Mouse (Mus musculus) T-helper 17 cell (primary cell): ENCODE measurements around the gene Sprn.

ENCODE experiments used
- in situ Hi-C, 2 experiments: fragments of 300-600 bp; cut with MboI, MseI; formaldehyde crosslinking; loops; 1 replicate in 1 of 2; 2 replicates in 1 of 2; pipeline ENCODE4 v1.15.1; 2025; ENCODE audit warnings: high pct_unique_total_duplicates in 2 of 2

Sprn gene

DNA sequence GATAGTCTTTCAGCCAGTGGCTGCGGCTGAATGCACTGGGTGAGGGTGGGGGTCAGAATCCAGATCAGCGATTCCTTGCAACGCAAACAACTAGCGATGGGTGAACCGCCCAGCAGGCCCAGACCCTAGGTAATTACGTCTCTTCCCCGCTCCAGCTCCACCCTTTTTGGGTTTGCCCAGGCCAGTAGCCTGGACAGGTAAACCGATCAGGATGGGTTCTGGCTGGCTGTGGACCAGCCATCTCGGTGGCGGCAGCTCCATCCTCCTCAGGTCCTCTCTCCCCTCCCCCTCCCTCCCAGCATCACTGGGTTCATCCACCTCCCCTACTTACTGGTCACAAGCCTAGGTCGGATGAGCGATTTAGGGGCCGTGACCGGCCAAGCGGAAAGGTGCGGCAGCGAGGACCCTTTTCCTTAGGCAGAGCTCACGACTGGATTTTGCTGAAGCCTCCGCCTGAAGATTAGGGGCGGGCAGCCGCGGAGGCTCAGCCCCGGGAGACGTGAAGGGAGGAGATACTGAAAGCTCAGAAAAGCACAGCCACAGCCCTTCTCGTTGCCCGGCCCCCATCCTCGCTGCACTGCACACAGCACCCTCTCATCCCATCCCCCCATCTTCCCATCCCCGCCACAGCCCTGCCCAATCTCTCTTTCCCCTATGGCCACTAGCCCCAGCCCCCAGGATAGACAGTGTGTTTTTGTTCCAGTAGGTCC lies at the start of gene Sprn:
TSS of gene Sprn (minus strand) at position 660 of the 710 bp plus-strand sequence.
- in situ Hi-C loops, result no loop called here

DNA sequence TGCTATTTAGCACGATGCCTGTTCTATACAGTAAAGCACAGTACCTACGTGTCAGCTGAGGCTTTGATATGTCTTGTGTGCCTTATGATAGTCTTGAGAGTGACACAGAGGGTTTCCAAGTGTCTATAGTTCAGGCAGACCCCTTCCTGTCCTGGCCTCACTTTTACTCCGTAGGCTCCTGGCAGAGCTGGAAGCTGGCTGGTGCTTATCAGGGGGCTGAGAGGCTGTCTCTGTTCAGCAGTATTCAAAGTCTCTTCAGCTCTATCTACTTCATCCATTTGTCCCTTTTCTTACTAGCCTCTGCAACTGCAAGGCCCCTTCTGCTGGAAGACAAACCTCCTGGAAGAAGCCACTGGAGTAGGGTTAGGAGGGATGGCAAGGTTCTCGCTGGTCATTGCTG lies 46.4 kb upstream of the Sprn start:
- in situ Hi-C loops, result no loop called here

DNA sequence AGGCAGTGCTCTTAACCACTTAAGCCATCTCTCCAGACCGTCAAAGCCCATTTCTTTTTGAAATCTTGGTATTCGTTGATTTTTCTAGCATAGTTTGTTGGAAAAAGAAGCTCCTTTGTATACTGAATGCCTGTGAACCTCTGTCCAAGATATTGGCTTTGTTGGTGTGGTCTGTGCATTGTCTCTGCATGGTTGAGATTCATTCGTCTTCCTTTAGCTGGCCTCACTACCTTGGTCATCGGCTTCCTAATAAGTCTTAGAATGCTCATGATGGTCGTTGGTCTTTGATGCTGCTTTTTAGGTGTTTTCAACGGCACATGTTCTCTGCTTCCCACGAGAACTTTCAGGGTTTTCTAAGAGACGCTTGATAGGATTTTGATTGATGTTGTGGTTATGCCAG lies 41.3 kb upstream of the Sprn start:
- in situ Hi-C loops, result no loop called here

DNA sequence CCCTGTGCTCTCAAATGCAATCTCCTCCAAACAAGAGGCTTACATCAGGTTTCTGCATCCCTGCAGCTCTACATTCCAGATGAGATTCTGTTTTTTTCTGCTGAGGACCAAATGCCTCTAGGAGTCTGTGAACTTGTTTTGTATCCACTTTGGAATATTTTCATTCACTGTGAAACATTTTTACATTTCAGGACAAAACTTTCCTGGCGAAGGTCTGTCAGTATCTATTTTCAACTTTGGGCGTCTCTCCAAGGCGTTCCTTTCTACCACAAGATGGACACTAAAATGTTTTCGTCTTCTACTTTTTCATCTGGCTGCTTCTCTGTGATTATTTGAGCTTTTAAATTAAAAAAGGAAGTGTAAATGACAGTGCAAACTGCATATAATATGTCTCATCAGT lies 39.4 kb upstream of the Sprn start:
- in situ Hi-C loops, result loop anchor here in 1 of 2 experiments (5.0 kb wide), 1 partner anchor 603 kb away; no protein-coding TSS in a partner anchor

DNA sequence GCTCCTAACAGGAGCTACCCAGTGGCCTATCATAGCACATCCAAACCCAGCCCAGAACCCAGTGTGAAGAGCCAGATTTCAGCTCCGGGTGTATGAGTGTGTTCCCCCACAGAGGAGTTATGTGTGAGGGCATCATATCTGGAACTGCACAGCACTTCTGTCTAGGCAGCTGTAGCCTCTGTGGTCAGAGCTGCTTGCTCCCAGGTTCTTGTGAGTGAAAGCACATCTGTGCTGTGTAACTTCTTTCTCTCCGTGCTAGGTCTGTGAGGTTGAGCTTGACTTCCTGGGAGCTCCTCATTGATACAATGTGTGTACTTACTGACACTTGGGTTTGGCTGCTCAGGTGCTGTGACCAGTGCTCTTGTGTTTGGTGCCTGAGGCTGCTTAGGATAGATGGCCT lies 38.2 kb upstream of the Sprn start:
- in situ Hi-C loops, result loop anchor here in 1 of 2 experiments (5.0 kb wide), 1 partner anchor 604 kb away; no protein-coding TSS in a partner anchor

DNA sequence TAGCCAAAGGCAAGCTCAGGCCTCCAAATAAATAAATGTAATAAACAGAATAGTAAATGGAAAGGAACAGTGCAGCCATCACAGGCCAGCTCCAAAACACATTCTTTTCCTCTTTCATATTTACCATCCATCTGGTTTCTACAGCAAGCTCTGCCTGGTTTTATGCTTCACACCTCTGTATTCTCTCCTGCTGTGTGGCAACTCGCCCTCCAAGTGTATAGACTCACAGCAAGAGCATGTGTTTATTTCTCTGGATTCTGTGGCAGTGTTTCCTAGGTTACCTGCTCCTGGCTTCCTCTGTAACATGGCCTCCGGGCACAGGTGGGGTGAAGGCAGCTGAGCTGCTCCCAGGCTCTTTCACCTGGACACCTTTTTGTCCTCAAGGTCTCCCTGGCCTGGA lies 37.8 kb upstream of the Sprn start:
- in situ Hi-C loops, result loop anchor here in 1 of 2 experiments (5.0 kb wide), 1 partner anchor 605 kb away; no protein-coding TSS in a partner anchor

DNA sequence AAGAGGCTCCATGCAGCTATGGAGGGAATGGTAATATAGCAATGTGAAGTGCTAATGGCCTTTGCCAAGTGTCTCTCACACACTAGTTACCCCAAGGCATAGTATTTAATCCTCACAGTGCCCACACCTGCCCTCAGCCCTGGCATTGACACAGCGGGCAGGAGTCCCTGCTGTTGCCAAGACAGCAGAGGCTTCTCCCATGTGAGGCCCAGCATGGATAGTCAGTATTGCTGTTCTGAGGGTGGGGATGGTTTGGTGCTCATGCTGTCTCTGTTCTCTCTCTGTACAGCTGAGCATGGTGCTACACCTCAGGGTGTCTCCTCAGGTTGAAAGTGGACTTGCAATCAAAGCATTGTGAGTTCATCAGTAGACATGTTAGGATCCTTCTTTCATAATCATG lies 35.8 kb upstream of the Sprn start:
- in situ Hi-C loops, result loop anchor here in 1 of 2 experiments (5.0 kb wide), 1 partner anchor 607 kb away; no protein-coding TSS in a partner anchor

DNA sequence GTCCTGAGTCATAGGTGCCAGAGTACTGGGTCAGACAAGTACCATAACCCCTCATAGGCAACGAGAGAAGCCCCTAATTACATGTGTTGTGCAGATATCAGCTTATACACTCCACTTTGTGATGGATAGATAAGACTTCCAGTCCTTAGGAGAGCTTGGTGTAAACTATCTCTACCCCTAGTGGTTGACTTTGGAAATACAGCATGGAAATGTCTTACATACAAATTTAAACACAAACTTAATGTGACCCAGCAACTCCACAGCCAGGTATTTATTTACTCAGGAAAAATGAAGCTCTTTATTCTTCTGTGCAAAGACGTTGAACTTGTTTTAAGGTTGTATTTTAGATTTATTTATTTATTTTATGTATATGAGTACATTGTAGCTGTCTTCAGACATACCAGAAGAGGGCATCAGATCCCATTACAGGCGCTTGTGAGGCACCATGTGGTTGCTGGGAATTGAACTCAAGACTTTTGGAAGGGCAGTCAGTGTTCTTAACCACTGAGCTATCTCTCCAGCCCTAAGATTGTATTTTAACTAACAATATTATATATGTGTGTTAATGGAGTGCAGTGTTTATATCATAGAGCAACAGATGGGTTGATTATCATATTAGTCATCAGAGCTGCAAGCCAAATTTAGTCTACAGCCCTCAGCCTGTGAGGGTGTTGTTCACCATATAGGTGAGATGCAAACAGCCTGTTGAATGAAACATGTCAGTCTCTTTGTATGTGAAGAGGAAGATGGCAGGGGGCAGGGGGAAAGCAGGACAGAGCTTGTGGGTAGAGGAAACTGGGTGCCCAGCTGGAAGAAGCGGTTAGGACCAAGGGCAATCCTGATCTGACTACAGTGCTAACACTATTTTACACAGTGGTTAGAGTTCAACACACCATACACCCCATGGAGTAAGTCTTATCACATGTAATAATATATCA lies 34.0 kb upstream of the Sprn start:
- in situ Hi-C loops, result no loop called here

DNA sequence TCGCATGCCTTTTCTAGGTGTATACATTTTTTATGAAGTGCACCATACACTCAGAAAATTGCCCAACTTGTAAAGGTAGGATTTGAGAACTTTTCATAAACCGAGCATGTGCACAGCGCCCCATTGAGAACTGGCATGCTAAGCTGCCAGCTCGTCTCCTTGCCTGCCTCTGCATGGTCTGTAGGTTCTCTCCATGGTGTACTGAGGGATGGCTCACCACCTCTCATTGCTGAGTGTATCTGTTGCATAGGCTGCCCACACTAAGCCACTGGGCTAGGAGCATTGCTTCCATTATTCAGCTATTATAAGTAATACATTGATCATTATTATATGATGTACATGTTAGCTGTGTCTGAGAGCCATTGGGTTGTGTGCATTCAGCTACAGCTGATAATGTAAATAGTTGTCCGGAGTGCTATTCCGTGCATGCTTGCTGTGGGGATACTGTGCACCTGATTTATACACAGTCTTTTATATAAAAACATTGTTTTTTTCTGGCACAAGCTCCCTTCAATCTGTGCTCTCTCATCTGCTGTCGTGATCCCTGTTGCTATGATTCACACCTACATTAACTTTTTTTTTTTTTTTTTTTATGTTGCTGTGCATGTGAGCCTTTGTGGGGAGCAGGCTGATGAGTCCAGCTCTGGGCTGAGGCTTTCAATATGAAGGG lies 33.2 kb upstream of the Sprn start:
- in situ Hi-C loops, result no loop called here

DNA sequence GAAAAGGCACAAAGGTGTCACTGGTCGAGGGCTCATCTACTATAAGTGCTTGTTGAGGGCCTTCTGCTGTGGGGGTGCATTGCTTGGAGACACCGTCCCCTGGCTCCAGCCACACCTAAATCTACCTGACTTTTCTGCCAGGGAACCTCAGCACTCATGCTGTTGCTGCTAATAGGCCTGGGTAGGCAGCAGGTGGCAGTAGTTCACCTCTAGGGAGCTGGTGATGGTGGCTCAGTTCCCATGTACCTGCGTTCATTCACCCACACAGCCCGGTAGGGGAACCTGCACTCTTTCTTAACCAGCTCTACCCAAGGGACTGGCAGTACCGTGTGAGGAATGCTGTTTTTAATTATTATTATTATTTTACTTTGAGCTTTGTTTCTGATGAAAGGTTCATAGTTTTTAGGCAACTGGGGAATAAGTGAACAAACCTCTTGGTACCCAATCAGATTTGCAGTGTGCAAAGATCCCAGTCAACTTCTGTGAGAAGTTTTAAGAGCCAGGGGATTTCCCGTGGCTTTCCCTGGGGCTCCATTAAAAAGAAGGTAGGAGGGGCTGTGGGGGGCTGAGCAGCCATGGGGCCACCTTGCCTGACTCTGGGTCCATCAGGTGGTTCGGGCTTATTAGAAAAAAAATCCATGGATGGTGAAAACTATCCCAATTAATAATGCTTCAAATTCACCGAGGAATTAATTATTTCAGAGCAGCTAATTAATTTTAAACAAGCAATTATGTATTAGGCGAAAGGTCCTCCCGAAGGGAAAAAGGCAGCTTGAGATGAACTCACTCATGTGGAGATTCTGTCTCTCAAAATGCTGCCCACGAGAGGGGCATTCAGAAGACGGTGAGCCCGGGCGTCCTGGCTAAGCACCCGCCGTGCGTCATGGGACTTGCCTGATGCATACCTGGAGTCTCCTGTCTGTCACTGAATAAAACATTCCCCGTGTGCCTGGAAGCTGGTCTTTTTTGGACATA lies 32.3 kb upstream of the Sprn start:
- in situ Hi-C loops, result no loop called here

DNA sequence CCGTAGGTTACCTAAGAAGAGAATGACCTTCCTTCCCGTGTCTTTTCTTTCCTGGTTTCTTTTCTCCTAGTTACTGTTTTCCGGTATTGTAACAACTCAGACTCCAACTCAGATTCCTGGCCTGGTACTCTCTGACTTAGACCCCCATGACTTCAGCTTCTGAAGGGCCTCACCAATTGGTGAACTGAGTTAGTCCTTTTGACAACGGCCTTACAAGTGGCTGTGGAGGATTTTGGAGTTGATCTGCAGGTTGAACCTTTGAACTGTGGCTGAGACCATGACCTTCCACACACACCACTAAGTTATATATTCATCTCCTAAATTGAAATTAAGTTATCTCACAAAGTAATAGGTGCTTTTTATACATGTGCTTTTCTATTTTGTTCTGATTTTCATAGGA lies 29.5 kb upstream of the Sprn start:
- in situ Hi-C loops, result no loop called here

DNA sequence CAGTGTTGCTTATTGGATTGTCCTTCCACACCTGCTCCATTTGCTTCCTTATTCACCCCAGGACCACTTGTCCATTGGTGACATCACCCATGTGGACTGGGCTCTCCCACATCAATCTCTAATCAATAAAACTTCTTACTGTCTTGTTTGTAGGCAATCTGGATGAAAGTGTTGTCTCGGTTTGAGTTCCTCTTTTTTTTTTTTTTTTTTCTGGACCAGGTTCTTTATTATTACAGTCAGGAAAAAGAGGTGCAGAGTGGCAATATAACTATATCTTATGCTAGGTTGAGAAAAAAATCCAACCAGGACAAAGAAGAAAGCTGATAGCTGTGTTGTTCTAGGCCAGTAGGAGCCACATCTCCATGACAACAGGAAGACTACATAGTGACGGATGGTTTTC lies 26.0 kb upstream of the Sprn start:
- in situ Hi-C loops, result no loop called here

DNA sequence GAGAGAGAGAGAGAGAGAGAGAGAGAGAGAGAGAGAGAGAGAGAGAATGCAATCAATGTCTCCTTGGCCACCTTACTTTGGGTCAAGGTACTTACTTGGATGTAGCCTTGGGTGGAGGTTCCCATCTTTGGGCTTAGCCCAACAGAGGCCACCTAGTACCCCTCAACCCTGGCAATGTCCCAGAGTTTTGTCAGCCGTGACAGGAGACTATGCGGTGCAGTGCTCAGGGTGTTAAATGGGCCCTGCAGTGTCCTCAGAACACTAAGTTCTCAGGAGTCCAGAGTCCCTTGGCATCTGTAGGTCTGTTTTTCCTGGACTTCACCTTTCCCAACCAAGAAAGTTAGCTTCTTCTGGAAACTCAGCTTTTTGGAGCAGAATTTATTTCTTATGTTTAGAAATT lies 24.5 kb upstream of the Sprn start:
- in situ Hi-C loops, result loop anchor here in 1 of 2 experiments (5.0 kb wide), 1 partner anchor 633 kb away; no protein-coding TSS in a partner anchor

DNA sequence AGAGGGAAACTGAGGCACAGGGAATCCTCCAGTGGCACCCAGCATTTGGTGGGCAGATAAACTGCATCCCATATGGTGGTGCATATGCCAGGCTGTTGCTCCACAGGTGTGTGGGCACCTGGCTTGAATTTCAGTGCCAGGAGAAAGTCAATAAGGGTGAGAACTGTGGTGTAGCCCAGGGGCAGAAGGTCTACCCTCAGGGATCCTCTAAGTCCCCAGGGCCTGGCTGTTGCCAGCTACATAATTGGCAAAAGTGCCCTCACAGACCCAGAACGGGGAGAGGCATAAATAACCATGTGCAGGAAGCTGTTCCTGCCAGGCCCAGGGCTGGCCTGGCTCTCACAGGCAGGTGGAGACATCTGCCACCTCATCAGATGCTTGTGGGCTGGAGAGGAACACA lies 18.3 kb upstream of the Sprn start, which contains the start of gene Olfr523:
TSS of gene Olfr523 (plus strand) at position 282 of the 400 bp plus-strand sequence.
- in situ Hi-C loops, result no loop called here

DNA sequence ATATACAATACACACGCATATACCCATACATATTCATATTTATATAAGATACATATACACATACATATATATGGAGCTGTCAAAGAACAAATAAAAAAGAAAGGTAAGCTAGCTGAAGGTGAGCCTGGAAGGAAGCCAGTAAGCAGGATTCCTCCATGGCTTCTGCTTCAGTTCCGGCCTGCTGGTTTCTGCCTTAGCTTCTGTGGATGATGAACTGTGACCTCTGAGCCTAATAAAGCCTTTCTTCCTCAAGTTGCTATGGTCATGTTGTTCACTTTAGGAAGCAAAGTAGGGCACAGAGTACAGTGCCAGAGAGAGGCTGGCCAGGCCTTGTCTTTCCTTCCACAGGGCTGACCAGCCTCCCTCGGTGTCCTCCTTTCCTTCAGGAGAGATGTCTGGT lies 16.2 kb upstream of the Sprn start:
- in situ Hi-C loops, result no loop called here

DNA sequence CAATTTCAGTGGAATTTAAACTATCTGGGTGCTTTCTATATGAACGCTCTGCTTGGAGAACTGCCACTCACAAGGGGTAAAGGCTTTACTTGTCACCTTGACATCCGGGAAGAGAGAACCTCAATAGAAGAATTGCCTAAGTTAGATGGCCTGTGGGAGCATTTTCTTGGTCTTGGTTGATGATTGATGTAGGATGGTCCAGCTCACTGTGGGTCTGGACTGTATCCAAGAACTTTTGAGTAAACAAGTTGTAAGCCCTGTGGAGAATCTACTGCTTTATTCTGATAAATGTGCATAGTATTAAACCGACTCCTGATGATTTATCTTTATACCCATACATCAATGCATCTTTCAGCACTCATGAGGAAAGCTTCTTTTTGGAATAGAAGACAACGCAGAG lies 14.7 kb upstream of the Sprn start:
- in situ Hi-C loops, result no loop called here

DNA sequence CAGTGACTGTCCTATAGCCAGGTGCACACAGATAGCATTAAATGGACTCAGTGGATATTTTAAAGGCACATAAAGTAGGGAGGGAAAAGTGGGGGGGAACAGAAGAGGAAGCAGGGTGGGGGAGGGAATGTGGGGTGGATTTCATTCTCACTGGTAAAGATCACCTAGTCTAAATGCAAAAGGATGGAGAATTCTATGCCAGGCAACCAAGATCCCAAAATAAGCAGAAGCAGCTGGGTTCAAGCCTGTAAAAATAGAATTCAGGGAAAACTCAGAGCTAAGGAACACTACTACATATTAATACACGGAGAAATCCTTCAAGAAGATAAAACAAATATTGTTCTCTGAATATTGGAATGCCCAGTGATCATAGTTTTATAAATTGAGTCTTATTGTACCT lies 13.3 kb upstream of the Sprn start:
- in situ Hi-C loops, result no loop called here

DNA sequence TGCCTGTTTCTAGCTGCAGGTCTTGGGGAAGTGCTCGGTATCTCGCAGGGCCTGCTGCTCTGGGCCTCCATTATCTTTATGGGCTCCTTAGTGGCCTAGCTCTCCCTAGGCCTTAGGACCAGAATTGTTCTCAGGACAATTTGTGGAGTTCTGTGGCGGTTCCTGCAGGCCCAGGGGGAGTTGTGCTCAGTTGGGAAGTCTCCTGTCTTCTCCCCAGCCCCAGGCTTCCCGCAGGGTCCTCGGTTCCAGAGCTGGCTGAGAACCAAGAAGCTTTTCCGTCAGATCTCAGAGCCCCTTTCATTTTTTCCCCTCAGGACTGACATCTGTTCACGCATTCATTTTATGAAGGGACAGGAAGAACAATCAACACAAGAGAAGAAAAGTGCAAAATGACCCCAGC lies 10.0 kb upstream of the Sprn start, which contains the start of gene Olfr522:
TSS of gene Olfr522 (minus strand) at position 101 of the 400 bp plus-strand sequence.
- in situ Hi-C loops, result no loop called here

DNA sequence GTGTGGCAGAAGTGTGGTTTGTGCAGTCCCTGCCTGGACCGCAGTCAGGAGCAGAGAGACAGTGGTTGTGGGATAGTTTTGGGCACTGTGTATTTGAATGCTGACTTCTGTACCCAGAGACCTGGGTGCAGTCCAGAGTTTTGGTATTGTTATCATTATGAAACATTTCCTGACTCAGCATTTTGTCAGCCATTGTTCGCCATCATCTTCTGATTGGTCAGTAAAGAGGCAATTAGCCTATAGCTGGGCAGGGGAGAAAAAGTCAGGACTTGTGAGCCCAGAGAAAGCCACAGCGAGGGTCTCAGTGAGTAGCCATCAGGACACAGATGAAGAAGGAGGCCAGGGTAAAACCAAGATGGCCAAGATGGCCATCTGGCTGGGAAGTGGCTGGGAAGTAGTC lies 5.7 kb upstream of the Sprn start:
- in situ Hi-C loops, result no loop called here

DNA sequence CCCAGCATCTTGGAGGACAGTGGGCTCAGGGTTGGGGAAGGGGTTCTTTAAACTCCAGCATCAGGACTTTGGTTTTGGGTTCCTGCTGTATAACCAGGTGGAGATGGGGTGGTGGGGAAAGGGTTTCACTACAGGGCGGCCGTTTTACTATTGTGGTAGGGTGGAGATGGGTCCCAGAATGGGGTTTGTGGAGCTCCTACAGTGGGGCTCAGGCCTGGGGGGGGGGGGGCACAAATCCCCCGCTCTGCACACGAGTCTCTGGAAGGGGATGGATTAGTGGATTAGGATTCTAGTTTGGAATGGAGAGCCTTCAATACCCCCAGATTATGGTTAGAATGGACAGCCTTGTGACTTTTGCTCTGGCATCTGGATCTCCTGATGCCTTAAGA lies 854 bp downstream of the Sprn start:
- in situ Hi-C loops, result no loop called here

DNA sequence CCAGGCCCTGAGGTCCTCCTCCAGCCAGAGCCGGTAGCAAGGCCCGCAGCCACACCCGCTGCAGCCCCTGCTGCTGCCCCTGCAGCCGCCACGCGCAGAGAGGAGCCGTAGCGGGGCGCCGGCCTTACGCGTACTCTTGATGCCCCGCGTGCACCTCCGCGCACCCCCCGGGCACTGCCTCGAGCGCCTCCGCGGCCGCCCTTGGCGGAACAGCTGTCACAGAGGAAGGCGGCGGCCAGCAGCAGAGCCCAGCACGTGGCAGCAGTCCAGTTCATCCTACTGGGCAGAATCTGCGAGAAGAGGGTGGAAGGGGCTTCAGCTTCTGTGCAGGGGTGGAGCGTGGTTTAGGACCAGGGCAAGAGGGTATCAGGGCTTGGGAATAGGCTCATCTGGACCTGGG lies 1.3 kb downstream of the Sprn start:
- in situ Hi-C loops, result no loop called here
